Mouse (Mus musculus) CD4-positive, CD25-positive, alpha-beta regulatory T cell, adult 4 months (primary cell): ENCODE data around the gene Foxk2. TPM values are rescaled to one million over a fixed set of nuclear protein-coding genes. Genes with fewer than 3 reads are reported as not detected.

Source experiments
- ATAC-seq: one replicate; pipeline ENCODE4 v1.8.0; 2017
- polyA plus RNA-seq, 2 experiments: library from polyadenylated mRNA; unstranded; fragments of 100-300 nt; shearing (Covaris generic); gene quantifications; one replicate each; pipeline ENCODE4 v1.2.1; 2017

The Foxk2 gene
- polyA plus RNA-seq: 1 to 10 TPM; 4.1 to 6.1 TPM

DNA sequence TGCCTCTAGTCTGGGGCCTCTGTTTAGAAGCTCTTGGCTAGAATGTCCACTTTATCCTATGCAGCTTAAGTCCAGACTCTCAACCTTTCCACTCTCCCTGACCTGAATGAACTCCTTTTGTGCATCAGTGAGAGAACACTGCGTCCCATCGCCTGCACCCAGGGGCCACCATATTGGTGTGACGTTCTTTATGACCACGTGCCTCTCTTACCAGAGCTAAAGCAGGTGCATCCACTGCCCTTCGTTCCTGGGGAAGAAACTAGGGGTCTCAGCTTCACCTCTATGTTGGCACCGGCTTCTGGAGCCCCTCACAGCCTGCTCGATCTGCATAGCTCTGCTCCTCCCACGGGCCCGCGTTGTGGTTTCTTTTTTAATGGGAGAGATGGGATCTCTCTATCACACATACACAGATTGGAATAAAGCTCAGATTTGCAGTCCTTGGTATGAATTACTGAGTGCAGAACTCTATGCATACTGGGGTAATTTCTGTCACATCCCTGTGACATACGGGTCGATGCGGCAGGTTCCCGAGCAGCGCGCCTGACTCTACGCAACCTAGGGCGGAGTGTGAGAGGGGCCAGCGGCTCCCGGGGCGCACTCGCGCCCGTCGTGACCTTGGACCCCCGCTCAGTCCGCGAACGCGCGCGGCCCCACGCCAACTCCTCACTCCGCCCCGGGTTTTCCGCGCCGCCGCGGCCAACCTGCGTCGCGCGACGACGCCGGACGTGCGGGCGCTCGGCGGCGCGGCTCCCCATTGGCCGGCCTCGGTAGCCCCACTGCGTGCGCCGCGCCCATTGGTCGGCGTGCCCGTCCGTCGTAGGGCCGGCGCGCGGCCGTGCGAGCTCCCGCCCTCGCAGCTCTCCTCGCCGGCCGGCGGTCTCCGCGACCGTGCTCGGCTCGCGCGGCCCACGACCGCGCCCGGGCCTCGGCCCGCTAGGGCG, at the start of gene Foxk2:
Gene Foxk2, plus strand, starts transcription at position 831 of the 941 bp plus-strand sequence.
- peak; percentile 94 for ATAC-seq

DNA sequence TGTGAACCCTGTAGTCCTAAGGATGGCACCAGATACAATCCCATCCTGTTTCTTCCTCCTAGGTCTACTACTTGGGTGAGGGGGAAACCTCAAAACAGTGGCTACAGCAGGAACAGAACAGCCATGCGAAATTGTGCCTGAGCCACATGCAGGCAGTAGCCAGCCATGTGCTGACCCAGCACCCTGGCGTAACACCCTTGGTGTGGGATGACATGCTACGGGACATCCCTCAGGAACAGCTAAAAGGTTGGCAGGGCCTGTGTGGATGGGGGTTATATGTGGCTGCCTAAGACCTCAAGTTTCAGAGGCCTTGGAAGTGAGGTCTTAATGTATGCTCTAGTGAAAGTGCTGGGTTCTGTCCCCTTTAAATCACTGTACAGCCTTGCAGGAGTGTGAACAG, 43.0 kb upstream of the Foxk2 start:
- no peak for ATAC-seq

- no peak for ATAC-seq
These were observed 40.0 kb upstream of the Foxk2 start for GRCm38 (mm10) chr11:121219776-121220175.

DNA sequence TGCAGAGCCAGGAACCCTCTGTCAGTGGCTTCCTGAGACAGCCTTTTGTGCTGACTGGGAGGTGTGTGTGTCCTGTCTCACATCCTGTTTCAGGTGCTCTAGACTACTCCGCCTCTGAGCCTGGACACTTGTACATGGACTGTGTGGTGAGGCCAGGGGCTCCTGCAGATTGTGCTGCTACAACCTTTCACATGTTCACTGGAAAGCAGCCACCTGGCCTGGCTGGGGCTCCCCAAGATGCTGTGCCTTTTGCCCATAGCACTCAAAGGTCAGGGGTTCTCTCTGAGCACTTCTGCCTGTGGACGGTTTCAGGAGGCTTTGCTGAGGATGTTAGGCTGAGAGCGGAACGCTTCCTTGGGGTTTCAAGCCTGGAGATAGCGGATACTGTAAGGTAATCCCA, 39.0 kb upstream of the Foxk2 start:
- no peak for ATAC-seq

- no peak for ATAC-seq
These were observed 38.3 kb upstream of the Foxk2 start for GRCm38 (mm10) chr11:121221321-121222010.

DNA sequence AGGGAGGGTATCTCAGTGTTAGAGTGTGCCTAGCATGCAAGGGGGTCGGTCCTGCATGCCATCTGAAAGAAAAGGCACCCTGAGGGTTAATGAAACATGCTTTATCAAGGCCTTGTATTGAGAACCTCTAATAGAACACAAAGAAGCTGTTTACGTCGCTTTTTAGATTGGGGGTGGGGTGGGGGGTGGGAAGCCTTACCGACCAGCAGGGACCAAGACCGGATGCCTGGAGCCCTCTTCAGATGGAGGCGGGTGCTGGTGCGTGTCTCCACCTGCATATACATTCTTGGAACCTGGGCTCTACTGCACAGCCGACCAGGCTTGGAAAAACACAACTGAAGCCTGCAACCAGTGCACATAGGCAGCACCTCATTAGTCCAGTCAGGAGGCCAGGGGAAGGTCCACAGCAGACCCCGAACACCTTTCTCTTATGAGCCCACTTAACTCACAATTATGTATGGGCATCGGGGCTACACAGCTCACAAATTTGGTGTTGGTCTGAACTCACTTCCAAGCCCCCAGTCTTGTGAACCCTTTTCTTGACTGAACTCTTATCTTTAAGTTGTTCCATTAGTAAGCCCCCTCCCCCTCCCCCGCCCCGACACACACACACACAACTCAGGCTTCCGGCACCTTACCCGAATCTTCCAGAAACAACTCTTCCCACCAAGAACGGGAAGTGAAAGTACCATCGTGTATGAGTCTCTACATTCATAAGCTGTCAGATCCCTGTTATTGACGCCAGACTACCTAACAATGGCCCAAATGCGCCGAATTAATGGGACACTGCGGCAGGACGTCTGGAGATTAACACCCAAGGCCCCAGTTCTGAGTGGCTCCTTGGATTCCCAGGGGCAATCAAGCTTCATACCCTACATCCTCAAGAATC, 31.4 kb upstream of the Foxk2 start:
- ATAC-seq: peak; percentile 27

- peak; percentile 98 for ATAC-seq
These were observed 30.8 kb upstream of the Foxk2 start, which contains the start of gene Cybc1 for GRCm38 (mm10) chr11:121229018-121229439. TSS of gene Cybc1 (minus strand) at chr11:121229322.

DNA sequence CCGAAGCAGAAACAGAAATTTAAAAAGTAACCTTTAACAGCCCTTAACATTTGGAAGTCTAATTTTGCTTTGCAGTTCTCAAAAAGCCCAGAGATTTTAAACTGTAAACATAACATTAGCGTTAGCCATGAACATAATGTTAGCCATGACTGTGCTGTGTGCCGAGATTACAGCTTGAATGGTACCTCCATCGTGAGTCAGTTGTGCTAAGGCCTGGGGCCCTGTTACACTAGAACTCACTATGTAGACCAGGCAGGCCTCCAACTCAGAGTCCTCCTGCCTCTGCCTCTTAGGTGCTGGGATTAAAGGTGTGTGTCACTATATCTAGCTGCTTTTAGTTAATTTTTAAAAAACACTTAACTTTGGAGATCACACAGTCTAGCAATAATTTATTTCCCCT, 28.6 kb upstream of the Foxk2 start:
- no peak for ATAC-seq

GRCm38 (mm10) chr11:121231628-121232291, 28.0 kb upstream of the Foxk2 start:
- no peak for ATAC-seq

DNA sequence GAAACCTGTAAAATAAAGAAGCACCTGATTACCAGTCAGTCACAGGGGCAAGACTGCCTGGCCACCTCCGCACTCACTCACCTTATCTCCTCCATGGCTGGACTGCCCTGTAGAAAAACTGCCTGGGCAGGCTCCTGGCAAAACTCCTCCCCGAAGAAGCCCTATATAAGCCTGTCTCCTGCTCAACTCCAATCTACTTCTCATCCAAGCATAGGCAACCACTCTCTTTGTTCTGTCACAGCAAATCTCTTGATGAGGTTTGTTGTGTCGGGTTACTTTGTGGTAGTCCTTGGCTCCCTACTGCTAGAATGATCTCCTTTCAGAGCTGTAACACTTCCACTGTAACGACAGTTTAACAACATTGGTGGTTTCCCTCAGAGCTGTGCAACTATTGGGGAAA, 27.1 kb upstream of the Foxk2 start:
- no peak for ATAC-seq

DNA sequence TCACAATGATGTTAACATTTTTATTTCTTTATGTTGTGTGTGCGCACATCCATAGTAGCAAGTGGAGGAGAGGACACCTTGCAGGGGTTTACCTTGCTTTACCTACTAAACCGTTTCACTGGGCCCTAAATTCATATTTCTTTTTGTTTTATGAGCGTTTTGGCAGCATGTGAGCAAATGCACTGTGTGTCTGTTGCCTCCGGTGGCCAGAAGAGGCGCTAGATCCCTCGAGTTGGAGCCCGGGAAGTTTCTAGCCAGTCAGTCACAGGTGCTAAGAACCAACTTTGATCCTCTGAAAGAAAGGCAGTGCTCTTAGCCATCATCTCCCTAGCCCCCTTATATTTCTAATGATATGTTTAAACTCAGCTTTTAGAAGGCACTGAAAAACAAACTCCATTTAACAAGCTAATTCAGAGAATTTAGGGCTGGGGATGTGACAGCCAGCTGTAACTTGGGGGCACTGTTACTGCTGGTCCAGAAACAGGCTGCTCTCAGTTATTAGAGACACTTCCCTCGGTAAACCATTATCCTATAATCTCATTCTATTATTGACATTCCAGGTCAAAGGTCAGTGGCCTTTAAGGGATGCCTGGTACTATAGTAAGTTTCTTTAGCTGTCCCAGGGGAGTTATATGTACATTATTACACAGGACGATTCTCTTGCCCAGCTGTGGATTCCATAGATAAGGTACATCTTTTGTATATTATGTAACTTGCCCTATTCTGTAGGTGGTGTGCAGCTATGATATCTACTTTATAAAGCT, 24.1 kb upstream of the Foxk2 start:
- no peak for ATAC-seq

DNA sequence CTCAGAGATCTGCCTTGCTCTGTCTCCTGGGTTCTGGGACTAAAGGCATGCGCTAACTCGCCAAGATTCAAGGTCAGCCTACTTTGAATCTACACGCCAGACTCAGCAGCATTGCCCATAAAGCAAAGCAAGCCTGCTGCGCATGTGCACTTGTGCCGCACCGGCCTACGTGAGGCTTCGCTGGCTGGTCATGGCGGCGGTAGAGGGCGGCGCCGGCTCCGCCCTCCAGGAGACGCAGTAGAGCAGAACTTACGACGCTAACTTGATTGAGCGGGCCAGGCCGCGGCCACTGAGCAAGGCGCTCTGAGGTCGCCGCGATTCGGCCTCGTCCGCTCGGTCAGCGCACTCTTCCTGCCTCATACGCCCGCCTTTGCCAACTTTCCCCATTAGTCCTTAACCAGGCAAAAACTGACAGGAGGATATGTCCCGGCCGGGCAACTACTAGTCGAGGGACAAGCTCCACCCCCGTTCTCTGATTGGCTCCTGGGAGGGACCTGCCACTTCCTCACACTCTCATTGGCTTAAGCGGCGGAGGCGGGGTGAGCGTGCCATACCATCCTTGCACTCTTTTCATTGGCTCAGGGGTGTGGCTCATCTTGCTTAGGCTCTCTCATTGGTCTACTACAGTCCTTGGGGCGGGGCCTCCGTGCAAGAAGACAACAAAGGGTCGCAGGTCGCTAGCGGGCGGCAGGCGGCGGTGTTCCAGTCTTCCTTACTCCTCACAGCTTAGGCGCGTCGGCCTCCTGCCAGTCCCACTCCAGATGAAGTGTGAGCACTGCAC, 23.0 kb upstream of the Foxk2 start, which contains the start of gene Narf:
Gene Narf, plus strand, starts transcription at position 690 of the 781 bp plus-strand sequence.
- ATAC-seq: peak; percentile 96

DNA sequence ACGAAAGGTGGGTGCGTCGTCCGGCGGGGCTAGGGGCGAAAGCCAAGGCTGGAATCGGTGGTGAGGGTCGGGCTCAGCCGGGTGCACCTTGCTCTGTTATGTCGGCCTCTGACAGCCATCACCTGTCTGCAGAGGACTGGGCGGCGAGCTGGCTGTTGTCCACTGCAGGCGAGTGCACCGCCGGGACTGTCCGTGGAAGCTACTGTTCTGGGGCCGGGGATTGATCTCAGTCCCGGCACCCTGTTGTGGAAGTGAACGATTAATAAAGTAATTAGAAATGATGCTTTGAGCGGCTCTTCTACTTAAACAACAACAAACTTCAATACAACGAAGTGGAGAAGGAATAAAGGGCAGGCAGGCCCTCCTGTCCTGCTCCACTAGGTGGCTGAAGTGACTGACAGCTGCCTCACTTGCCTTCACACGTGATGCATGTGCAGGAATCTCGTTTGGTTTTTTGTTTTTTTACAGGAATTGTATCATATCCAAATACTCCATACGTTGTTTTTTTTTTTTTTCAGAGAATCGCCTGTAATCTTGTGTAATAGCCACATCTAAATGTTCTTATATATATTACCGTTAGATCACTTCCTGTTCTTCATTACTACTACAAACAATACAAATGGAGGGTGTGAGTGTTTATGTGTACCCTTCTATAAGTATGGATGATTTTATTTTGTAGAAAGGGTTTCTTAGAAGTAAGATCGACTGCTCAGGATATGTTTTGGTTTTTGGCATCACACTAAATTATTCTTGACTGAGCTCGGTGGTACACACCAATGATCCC, 22.3 kb upstream of the Foxk2 start:
- peak; percentile 21 for ATAC-seq

GRCm38 (mm10) chr11:121239669-121240068, 20.1 kb upstream of the Foxk2 start:
- no peak for ATAC-seq

- ATAC-seq: no peak
These were observed 9.6 kb upstream of the Foxk2 start for GRCm38 (mm10) chr11:121250196-121250595.

DNA sequence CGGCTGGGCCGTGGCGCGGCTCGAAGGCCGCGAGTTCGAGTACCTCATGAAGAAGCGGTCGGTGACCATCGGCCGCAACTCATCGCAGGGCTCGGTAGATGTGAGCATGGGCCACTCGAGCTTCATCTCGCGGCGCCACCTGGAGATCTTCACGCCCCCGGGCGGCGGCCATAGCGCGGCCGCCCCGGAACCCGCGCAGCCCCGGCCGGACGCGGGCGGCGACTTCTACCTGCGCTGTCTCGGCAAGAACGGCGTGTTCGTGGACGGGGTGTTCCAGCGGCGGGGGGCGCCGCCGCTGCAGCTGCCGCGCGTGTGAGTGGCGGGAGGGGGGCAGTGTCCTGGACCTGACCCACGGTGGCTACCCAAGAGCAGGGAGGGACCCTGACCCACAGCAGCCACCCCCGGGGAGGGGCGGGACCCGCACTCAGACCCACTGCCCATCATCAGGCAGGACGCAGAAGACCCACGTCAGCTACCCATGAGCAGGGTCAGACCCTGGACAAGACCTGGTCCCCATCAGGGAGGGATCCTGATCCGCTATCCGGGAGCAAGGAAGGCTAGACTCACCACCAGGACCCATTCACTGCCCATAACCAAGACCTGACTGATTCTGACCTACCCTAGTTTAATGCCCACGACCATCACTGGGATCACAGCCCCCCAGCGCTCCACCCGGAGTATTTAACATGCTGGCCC, 569 bp downstream of the Foxk2 start:
- peak; percentile 34 for ATAC-seq

GRCm38 (mm10) chr11:121261074-121261473, 1.3 kb downstream of the Foxk2 start:
- no peak for ATAC-seq

- ATAC-seq: no peak
These were observed 17.7 kb downstream of the Foxk2 start for GRCm38 (mm10) chr11:121277516-121277915.

GRCm38 (mm10) chr11:121278011-121278410, 18.2 kb downstream of the Foxk2 start:
- no peak for ATAC-seq
